Mouse (Mus musculus): ENCODE measurements at regions not wholly inside any gene's neighbourhood (a gene's known extent, or its start where the extent isn't known, plus 50 kb on each side); places are given as distances from the start of the nearest gene placed in this dataset.

- no peaks in the 10 kb centered on the region for H3K9me3 ChIP-seq (replicated peaks)
- no peak for ATAC-seq (ENCODE audit: insufficient number of reproducible peaks, low FRiP score)
- no peak overlapping the region for H3K4me3 ChIP-seq
- no peaks in the 10 kb centered on the region for H3K36me3 ChIP-seq
- 84% methylated on average over 1 of the region's 1 CpGs for WGBS
- no peaks in the 10 kb centered on the region for H3K4me1 ChIP-seq (replicated peaks)
- no peaks in the 10 kb centered on the region for H3K27me3 ChIP-seq (replicated peaks)
- H3K9ac ChIP-seq: no peak overlapping the region
- H3K4me2 ChIP-seq: no peak overlapping the region
- no peak overlapping the region for H3K27ac ChIP-seq (ENCODE audit: poor library complexity, severe bottlenecking)
These were observed 555.5 kb downstream of the Grin2a start for GRCm38 (mm10) chr16:9439891-9440290.

GRCm38 (mm10) chr16:9452058-9452457, 543.3 kb downstream of the Grin2a start:
- H3K9me3 ChIP-seq (replicated peaks): no peaks in the 10 kb centered on the region
- no peaks in the 10 kb centered on the region for H3K27me3 ChIP-seq (replicated peaks)
- no peaks in the 10 kb centered on the region for H3K4me1 ChIP-seq (replicated peaks)
- WGBS: 68% methylated on average over 4 of the region's 4 CpGs
- no peak for ATAC-seq (ENCODE audit: insufficient number of reproducible peaks, low FRiP score)
- H3K9ac ChIP-seq: no peak overlapping the region
- no peak overlapping the region for H3K27ac ChIP-seq (ENCODE audit: poor library complexity, severe bottlenecking)
- H3K4me3 ChIP-seq: no peak overlapping the region
- no peak overlapping the region for H3K4me2 ChIP-seq
- H3K36me3 ChIP-seq: no peaks in the 10 kb centered on the region

DNA sequence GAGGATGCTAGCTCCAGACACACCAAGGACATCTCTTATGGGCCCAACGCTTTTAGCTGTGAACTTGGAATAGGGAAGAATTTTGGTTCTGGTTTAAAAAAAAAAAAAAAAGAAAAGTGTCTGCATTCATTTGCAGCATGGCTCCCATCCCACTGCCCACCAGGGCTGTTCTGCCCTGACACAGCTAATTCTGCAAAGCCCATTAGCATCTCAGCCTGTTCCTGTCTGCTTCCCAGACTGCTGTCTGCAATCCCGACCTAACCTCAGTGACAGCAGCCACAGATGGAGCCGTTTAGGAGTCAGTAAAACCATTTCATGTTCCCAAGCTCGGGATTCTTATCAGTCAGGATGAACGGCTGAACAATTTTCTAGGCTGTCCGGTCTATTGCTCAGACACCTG, 537.8 kb downstream of the Grin2a start:
- no peak for ATAC-seq (ENCODE audit: insufficient number of reproducible peaks, low FRiP score)
- H3K27me3 ChIP-seq (replicated peaks): no peaks in the 10 kb centered on the region
- 59% methylated on average over 6 of the region's 6 CpGs for WGBS

DNA sequence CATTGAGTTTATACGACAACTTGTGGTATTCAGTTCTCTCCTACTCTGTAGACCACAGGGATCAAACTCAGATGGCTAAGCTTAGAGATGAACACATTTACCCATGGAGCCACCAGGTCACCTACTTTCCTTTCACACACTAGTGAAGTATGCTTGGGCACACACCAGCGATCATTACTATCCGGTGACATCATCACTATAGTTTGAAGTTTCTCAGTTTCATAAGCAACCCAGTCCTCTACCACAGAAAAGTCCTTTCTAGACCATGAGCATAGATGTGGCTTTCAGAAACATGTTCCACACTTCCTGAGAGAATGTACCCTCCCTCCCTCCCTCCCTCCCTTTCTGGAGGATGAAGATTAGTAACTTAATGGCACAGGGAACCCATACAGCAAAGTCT, 532.9 kb downstream of the Grin2a start:
- Histone ChIP-seq H3K9me3 (replicated peaks) (no peaks in the 10 kb centered on the region), H3K4me1 (replicated peaks) (no peaks in the 10 kb centered on the region), H3K4me3 (no peak overlapping the region), H3K27me3 (replicated peaks) (no peaks in the 10 kb centered on the region), H3K36me3 (no peaks in the 10 kb centered on the region), H3K9ac (no peak overlapping the region), H3K27ac (ENCODE audit: poor library complexity, severe bottlenecking) (no peak overlapping the region), H3K4me2 (no peak overlapping the region)
- WGBS: 82% methylated on average over 3 of the region's 3 CpGs
- ATAC-seq (ENCODE audit: insufficient number of reproducible peaks, low FRiP score): no peak

More for the DNA sequence above, 537.8 kb downstream of the Grin2a start:
- Histone ChIP-seq H3K9ac (no peak overlapping the region), H3K4me3 (no peak overlapping the region), H3K4me2 (no peak overlapping the region), H3K36me3 (no peaks in the 10 kb centered on the region), H3K4me1 (replicated peaks) (no peaks in the 10 kb centered on the region), H3K9me3 (replicated peaks) (no peaks in the 10 kb centered on the region), H3K27ac (ENCODE audit: poor library complexity, severe bottlenecking) (no peak overlapping the region)

- Histone ChIP-seq H3K27ac (ENCODE audit: poor library complexity, severe bottlenecking) (no peak overlapping the region), H3K4me1 (replicated peaks) (no peaks in the 10 kb centered on the region), H3K4me3 (no peak overlapping the region), H3K9ac (no peak overlapping the region), H3K9me3 (replicated peaks) (no peaks in the 10 kb centered on the region), H3K27me3 (replicated peaks) (no peaks in the 10 kb centered on the region), H3K4me2 (no peak overlapping the region), H3K36me3 (no peaks in the 10 kb centered on the region)
- 61% methylated on average over 4 of the region's 4 CpGs for WGBS
- no peak for ATAC-seq (ENCODE audit: insufficient number of reproducible peaks, low FRiP score)
These were observed 526.0 kb downstream of the Grin2a start for GRCm38 (mm10) chr16:9469394-9469793.

GRCm38 (mm10) chr16:9485291-9485690, 510.1 kb downstream of the Grin2a start:
- no peak overlapping the region for H3K27ac ChIP-seq (ENCODE audit: poor library complexity, severe bottlenecking)
- 54% methylated on average over 1 of the region's 1 CpGs for WGBS
- H3K9ac ChIP-seq: no peak overlapping the region

DNA sequence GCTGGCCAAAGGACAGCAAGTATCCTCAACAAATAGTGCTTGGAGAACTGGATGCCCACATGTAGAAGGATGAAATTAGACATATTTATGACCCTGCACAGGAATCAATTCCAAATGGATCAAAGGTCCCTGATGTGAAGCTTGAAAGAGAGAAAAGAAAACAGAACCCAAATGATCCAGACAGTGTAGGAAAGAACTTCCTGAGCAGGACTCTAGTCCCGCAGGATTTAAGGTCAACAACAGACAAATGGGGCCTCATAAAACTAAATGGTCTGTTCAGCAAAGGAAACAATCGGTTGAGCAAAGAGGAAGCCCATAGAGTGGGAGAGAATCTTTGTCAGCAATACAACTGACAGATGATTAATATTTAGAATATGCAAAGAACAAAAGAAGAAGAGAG, 497.1 kb downstream of the Grin2a start:
- Histone ChIP-seq H3K9me3 (replicated peaks) (no peaks in the 10 kb centered on the region), H3K36me3 (no peaks in the 10 kb centered on the region), H3K4me3 (no peak overlapping the region), H3K27ac (ENCODE audit: poor library complexity, severe bottlenecking) (no peak overlapping the region), H3K4me1 (replicated peaks) (peaks cover 9% of the 10 kb centered on the region), H3K27me3 (replicated peaks) (no peaks in the 10 kb centered on the region), H3K9ac (no peak overlapping the region), H3K4me2 (no peak overlapping the region)
- no peak for ATAC-seq (ENCODE audit: insufficient number of reproducible peaks, low FRiP score)
- WGBS: 62% methylated on average over 2 of the region's 2 CpGs

More at GRCm38 (mm10) chr16:9485291-9485690, 510.1 kb downstream of the Grin2a start:
- no peak overlapping the region for H3K4me2 ChIP-seq
- no peak overlapping the region for H3K4me3 ChIP-seq
- ATAC-seq (ENCODE audit: insufficient number of reproducible peaks, low FRiP score): no peak
- no peaks in the 10 kb centered on the region for H3K36me3 ChIP-seq
- H3K9me3 ChIP-seq (replicated peaks): no peaks in the 10 kb centered on the region
- H3K4me1 ChIP-seq (replicated peaks): no peaks in the 10 kb centered on the region
- H3K27me3 ChIP-seq (replicated peaks): no peaks in the 10 kb centered on the region

GRCm38 (mm10) chr16:9501713-9502112, 493.6 kb downstream of the Grin2a start:
- Histone ChIP-seq H3K9ac (no peak overlapping the region), H3K4me2 (no peak overlapping the region), H3K36me3 (no peaks in the 10 kb centered on the region), H3K27me3 (replicated peaks) (no peaks in the 10 kb centered on the region), H3K4me1 (replicated peaks) (peaks cover 9% of the 10 kb centered on the region), H3K9me3 (replicated peaks) (no peaks in the 10 kb centered on the region), H3K4me3 (no peak overlapping the region), H3K27ac (ENCODE audit: poor library complexity, severe bottlenecking) (no peak overlapping the region)
- ATAC-seq (ENCODE audit: insufficient number of reproducible peaks, low FRiP score): no peak
- 28% methylated on average over 4 of the region's 4 CpGs for WGBS

DNA sequence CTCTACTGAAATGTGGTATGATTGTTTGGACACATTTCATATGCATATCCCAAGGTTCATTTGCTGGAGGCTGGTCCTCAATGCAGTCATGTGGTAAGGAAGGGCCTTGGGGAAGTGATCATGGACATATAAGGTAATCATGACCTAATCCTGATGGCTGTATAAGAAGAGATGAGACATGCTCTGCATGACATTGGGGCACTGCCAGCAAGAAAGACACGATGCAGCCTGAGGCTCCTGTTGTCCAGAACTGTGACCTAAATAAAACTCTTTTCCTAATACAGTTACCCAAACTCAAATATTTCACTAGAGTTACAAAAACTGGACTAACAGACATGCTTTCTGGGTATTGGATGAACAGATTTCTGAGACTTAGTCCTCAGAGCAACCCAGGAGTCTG, 485.7 kb downstream of the Grin2a start:
- no peaks in the 10 kb centered on the region for H3K27me3 ChIP-seq (replicated peaks)
- H3K27ac ChIP-seq (ENCODE audit: poor library complexity, severe bottlenecking): no peak overlapping the region
- ATAC-seq (ENCODE audit: insufficient number of reproducible peaks, low FRiP score): no peak
- no peaks in the 10 kb centered on the region for H3K4me1 ChIP-seq (replicated peaks)
- no peak overlapping the region for H3K4me3 ChIP-seq
- H3K36me3 ChIP-seq: no peaks in the 10 kb centered on the region
- 75% methylated on average over 1 of the region's 1 CpGs for WGBS
- H3K4me2 ChIP-seq: no peak overlapping the region
- no peaks in the 10 kb centered on the region for H3K9me3 ChIP-seq (replicated peaks)
- no peak overlapping the region for H3K9ac ChIP-seq

- H3K9ac ChIP-seq: no peak overlapping the region
These were observed 480.8 kb downstream of the Grin2a start for GRCm38 (mm10) chr16:9514538-9514937.

More at GRCm38 (mm10) chr16:9514538-9514937, 480.8 kb downstream of the Grin2a start:
- no peaks in the 10 kb centered on the region for H3K27me3 ChIP-seq (replicated peaks)
- H3K9me3 ChIP-seq (replicated peaks): peaks cover 4% of the 10 kb centered on the region
- H3K4me2 ChIP-seq: no peak overlapping the region
- H3K36me3 ChIP-seq: no peaks in the 10 kb centered on the region
- ATAC-seq (ENCODE audit: insufficient number of reproducible peaks, low FRiP score): no peak
- H3K4me1 ChIP-seq (replicated peaks): no peaks in the 10 kb centered on the region
- H3K4me3 ChIP-seq: no peak overlapping the region
- WGBS: 61% methylated on average over 4 of the region's 4 CpGs
- H3K27ac ChIP-seq (ENCODE audit: poor library complexity, severe bottlenecking): no peak overlapping the region
